Mouse (Mus musculus): Measurements from ENCODE around the gene Setd4.

Gene Setd4

GRCm38 (mm10) chr16:93544931-93545330 lies 58.9 kb downstream of the Setd4 start:
- no peak for DNase-seq (ENCODE audit: low read depth)

- peak; percentile 89 for DNase-seq (ENCODE audit: low read depth)
Observed at GRCm38 (mm10) chr16:93543704-93544103, 60.2 kb downstream of the Setd4 start.

GRCm38 (mm10) chr16:93539891-93540290 lies 64.0 kb downstream of the Setd4 start:
- DNase-seq (ENCODE audit: low read depth): peak; percentile 31

- DNase-seq (ENCODE audit: low read depth): no peak
Observed at GRCm38 (mm10) chr16:93535151-93535853, 68.6 kb downstream of the Setd4 start.
